Mouse (Mus musculus) mouse trophoblast stem cell (cell line): ENCODE results near the gene Dennd2c.
"Not testable (repeated sequence)": the region's sequence is repeated elsewhere in the genome, so short reads cannot be mapped to it uniquely, and the experiment has no call there.

Source experiments
- in situ Hi-C, 2 experiments: fragments of 300-500 bp; cut with MseI, MboI; formaldehyde crosslinking; loops; 2 replicates in 1 of 2; 3 replicates in 1 of 2; pipeline ENCODE4 v1.15.1; 2025

Gene Dennd2c

GRCm38 (mm10) chr3:103214593-103215285 is 112.3 kb downstream of the Dennd2c start:
- in situ Hi-C loops: no loop called here

GRCm38 (mm10) chr3:103215399-103215798 is 113.0 kb downstream of the Dennd2c start:
- in situ Hi-C loops: not testable (repeated sequence)
